Comparison of ENCODE assay signal across 1 mouse cellular context in the genomic region with DNA sequence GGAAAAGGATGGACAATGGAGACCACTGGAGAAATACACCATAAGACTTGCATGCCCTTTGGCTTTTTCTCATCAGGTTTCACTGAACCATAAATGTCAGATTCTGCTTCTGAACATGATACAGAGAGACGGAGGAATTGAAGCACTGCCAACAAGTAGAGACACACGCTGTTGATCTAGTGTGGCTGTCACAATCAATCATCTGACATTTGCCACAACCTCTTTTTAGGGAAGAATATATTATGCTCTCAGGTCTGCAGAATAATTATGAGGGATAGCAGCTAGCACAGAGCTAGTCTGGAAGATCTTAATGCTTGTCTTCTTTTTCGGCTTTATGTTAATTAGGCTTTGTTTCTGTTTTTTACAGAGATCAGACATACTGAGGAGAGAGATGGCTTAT.
TF ChIP-seq lines count a peak whose summit lies in the region.

No protein-coding gene starts in this region.

TF ChIP-seq in MEL, 35 proteins besides CTCF, POLR2A, EP300 and RAD21:
- TF ChIP-seq KAT2A (conservative IDR thresholded peaks at IDR 0.05; ENCODE audit: low read depth, low read length) (no peak), UBTF (IDR thresholded peaks at IDR 0.05; ENCODE audit: borderline replicate concordance, insufficient read depth, low read depth, low read length) (no peak), MXI1 (IDR thresholded peaks at IDR 0.05; ENCODE audit: low read depth, low read length) (no peak), CHD2 (IDR thresholded peaks at IDR 0.05; ENCODE audit: low read length) (no peak), GATA1 (IDR thresholded peaks at IDR 0.05; ENCODE audit: low read depth, low read length) (no peak), POLR2AphosphoS2 (IDR thresholded peaks at IDR 0.05; ENCODE audit: low read length) (no peak), MAFK (IDR thresholded peaks at IDR 0.05; ENCODE audit: borderline replicate concordance, low read depth, low read length) (no peak), NRF1 (IDR thresholded peaks at IDR 0.05; ENCODE audit: insufficient read depth, low read depth, low read length, poor library complexity, severe bottlenecking) (no peak), JUND (IDR thresholded peaks at IDR 0.05; ENCODE audit: low read depth, low read length) (no peak), ZNF384 (IDR thresholded peaks at IDR 0.05; ENCODE audit: low read depth, low read length) (no peak), ZC3H11A (IDR thresholded peaks at IDR 0.05; ENCODE audit: low read depth, low read length) (no peak), CHD1 (IDR thresholded peaks at IDR 0.05; ENCODE audit: low read depth, low read length) (no peak), USF1 (IDR thresholded peaks at IDR 0.05; ENCODE audit: low read depth, low read length) (no peak), TCF12 (IDR thresholded peaks at IDR 0.05; ENCODE audit: low read depth, low read length) (no peak), SIN3A (IDR thresholded peaks at IDR 0.05; ENCODE audit: low read length) (no peak)
